9 mouse cellular contexts compared by ENCODE assay signal in genomic region chr4:118261771-118262473, GRCm38 (mm10). TPM values are rescaled to one million over a fixed set of nuclear protein-coding genes. Genes with fewer than 3 reads are reported as not detected.
DNase-seq lines count a peak whose midpoint lies in the region; ATAC-seq lines count a peak whose summit lies in the region.
"Had no signal": no experiment of that assay in that cellular context is flagged by ENCODE, and none has a peak within 500 bp of the region (broad histone marks: within the 10 kb centered on the region; RNA-seq: fewer than 3 reads in every experiment).

No protein-coding gene starts in this region.

- H3K9me3 ChIP-seq in lung, embryonic 15.5 days = no peaks in the 10 kb centered on the region
- H3K9me3 ChIP-seq in forebrain, embryonic 15.5 days = no peaks in the 10 kb centered on the region
- H3K9me3 ChIP-seq in midbrain, embryonic 11.5 days (ENCODE audit: control insufficient read depth, low read length) = no peaks in the 10 kb centered on the region

- 46% methylated on average over 13 of the region's 13 CpGs for WGBS in lung, embryonic 15.5 days
- 22% methylated on average over 13 of the region's 13 CpGs for WGBS in forebrain, embryonic 15.5 days
- WGBS in midbrain, embryonic 11.5 days = 47% methylated on average over 13 of the region's 13 CpGs

- peak overlapping the region; percentile 87 for H3K27ac ChIP-seq in lung, embryonic 15.5 days
- peak overlapping the region; percentile 82 for H3K27ac ChIP-seq in forebrain, embryonic 15.5 days (replicated peaks)
- peak overlapping the region; percentile 68 for H3K27ac ChIP-seq in midbrain, embryonic 11.5 days (ENCODE audit: low read depth, low read length)

- no peak overlapping the region for H3K9ac ChIP-seq in lung, embryonic 15.5 days
- no peak overlapping the region for H3K9ac ChIP-seq in forebrain, embryonic 15.5 days (replicated peaks)
- peak overlapping the region; percentile 47; the same call in 1 of the 2 replicates for H3K9ac ChIP-seq in midbrain, embryonic 11.5 days (ENCODE audit: low read length)

- no peak overlapping the region for H3K4me3 ChIP-seq in lung, embryonic 15.5 days
- no peak overlapping the region for H3K4me3 ChIP-seq in forebrain, embryonic 15.5 days
- H3K4me3 ChIP-seq in midbrain, embryonic 11.5 days (ENCODE audit: low read depth, low read length) = no peak overlapping the region

- H3K4me1 ChIP-seq in lung, embryonic 15.5 days = peaks cover 71% of the 10 kb centered on the region
- H3K4me1 ChIP-seq in forebrain, embryonic 15.5 days = peaks cover 65% of the 10 kb centered on the region
- H3K4me1 ChIP-seq in midbrain, embryonic 11.5 days (ENCODE audit: control insufficient read depth, insufficient read depth, low read length) = peaks cover 40% of the 10 kb centered on the region

- peaks cover 5% of the 10 kb centered on the region; the same call in 1 of the 2 replicates for H3K36me3 ChIP-seq in lung, embryonic 15.5 days
- H3K36me3 ChIP-seq in forebrain, embryonic 15.5 days = no peaks in the 10 kb centered on the region
- peaks cover 8% of the 10 kb centered on the region for H3K36me3 ChIP-seq in midbrain, embryonic 11.5 days (ENCODE audit: control insufficient read depth, insufficient read depth, low read length)

- H3K27me3 ChIP-seq in lung, embryonic 15.5 days = no peaks in the 10 kb centered on the region
- no peaks in the 10 kb centered on the region for H3K27me3 ChIP-seq in forebrain, embryonic 15.5 days
- H3K27me3 ChIP-seq in midbrain, embryonic 11.5 days (ENCODE audit: control insufficient read depth, insufficient read depth, low read length) = no peaks in the 10 kb centered on the region

- H3K4me2 ChIP-seq in lung, embryonic 15.5 days = peak overlapping the region; percentile 80; the same call in 1 of the 2 replicates
- H3K4me2 ChIP-seq in forebrain, embryonic 15.5 days (replicated peaks) = peak overlapping the region; percentile 87
- H3K4me2 ChIP-seq in midbrain, embryonic 11.5 days = peak overlapping the region; percentile 8

- no peak for DNase-seq in lung, adult 18-20 months
- DNase-seq in midbrain, embryonic 11.5 days (ENCODE audit: low spot score, missing footprints) = no peak
- DNase-seq in thymus, postnatal 36 days = peak; percentile 29 to 50
- no peak for DNase-seq in ovary, adult 18-20 months (ENCODE audit: low spot score)
- no peak for DNase-seq in layer of hippocampus, postnatal 36 days
- no peak for DNase-seq in right cerebral cortex, postnatal 14 days
- DNase-seq: cerebellum, adult 11-12 months had no signal

- no peak for ATAC-seq in lung, embryonic 15.5 days (ENCODE audit: borderline replicate concordance, extremely low read depth, low FRiP score, low TSS enrichment)
- peak; percentile 54 for ATAC-seq in forebrain, embryonic 15.5 days (replicated peaks)
- peak; percentile 58 for ATAC-seq in midbrain, embryonic 11.5 days (ENCODE audit: low FRiP score)

RNA-seq across cellular contexts. Expression of gene Ptprf, which starts 29.3 kb away (rescaled TPM):
- polyA plus RNA-seq in lung, embryonic 15.5 days (2015; fragmentation: Nextera tagmentation; extraction: Ambion mirVana) = 73.4 and 82.9 TPM in 2 replicates
- 75.9 and 76.1 TPM in 2 replicates for polyA plus RNA-seq in forebrain, embryonic 15.5 days (2015; fragmentation: Nextera tagmentation; extraction: Ambion mirVana)
- 60.1 and 63.5 TPM in 2 replicates for polyA plus RNA-seq in midbrain, embryonic 11.5 days (2014; fragmentation: Nextera tagmentation; extraction: Ambion mirVana)
- total RNA-seq in layer of hippocampus, postnatal 36 days (2021) = 10 to 100 TPM; 73.3 to 80.7 TPM

Comparison
In these comparisons a context has a peak if more than half of its experiments do, and no peak if none do; other contexts are left out.
1. H3K4me2 ChIP-seq: peak in every context shown above with its lines; median percentile 87 in forebrain, embryonic 15.5 days; 80 in lung, embryonic 15.5 days; 8 in midbrain, embryonic 11.5 days.
2. DNase-seq: peak in thymus, postnatal 36 days (2 of 2); none in lung, adult 18-20 months (0 of 2), midbrain, embryonic 11.5 days (single experiment), ovary, adult 18-20 months (single experiment), layer of hippocampus, postnatal 36 days (0 of 2) and right cerebral cortex, postnatal 14 days (single experiment).
3. Peak in every context shown above with its lines, with median percentiles within 50 percentile points of each other: H3K27ac ChIP-seq.